Mouse (Mus musculus): ENCODE data around the gene Gm49393.
"Not testable (repeated sequence)": the region's sequence is repeated elsewhere in the genome, so short reads cannot be mapped to it uniquely, and the experiment has no call there.

Gm49393 gene

GRCm38 (mm10) chr13:60935490-60935889 lies at the start of gene Gm49393:
Gm49393 (minus strand) TSS chr13:60935590.
- not testable (repeated sequence) for DNase-seq (ENCODE audit: low spot score)

- not testable (repeated sequence) for DNase-seq (ENCODE audit: low spot score)
Measured at GRCm38 (mm10) chr13:60972319-60972718, 36.9 kb upstream of the Gm49393 start.

- not testable (repeated sequence) for DNase-seq (ENCODE audit: low spot score)
Measured at GRCm38 (mm10) chr13:60963985-60964384, 28.6 kb upstream of the Gm49393 start.

GRCm38 (mm10) chr13:60961706-60962105 lies 26.3 kb upstream of the Gm49393 start:
- DNase-seq (ENCODE audit: low spot score), result no peak

- not testable (repeated sequence) for DNase-seq (ENCODE audit: low spot score)
Measured at GRCm38 (mm10) chr13:60941884-60942283, 6.5 kb upstream of the Gm49393 start, which contains the start of gene Tpbpa. Tpbpa (minus strand) TSS chr13:60941984.

GRCm38 (mm10) chr13:60936500-60936901 lies 1.1 kb upstream of the Gm49393 start, which contains the start of the genes Gm49391 and Ctla2a:
Gm49391 (minus strand) TSS chr13:60936571.
Ctla2a (minus strand) TSS chr13:60936625.
- no peak for DNase-seq (ENCODE audit: low spot score)

GRCm38 (mm10) chr13:60904780-60905179 lies 30.6 kb downstream of the Gm49393 start, which contains the start of gene Tpbpb:
Tpbpb (minus strand) TSS chr13:60904880.
- DNase-seq (ENCODE audit: low spot score), result not testable (repeated sequence)

- DNase-seq (ENCODE audit: low spot score), result peak; percentile 5
Measured at GRCm38 (mm10) chr13:60897328-60897727, 38.1 kb downstream of the Gm49393 start, which contains the start of gene Ctla2b. Ctla2b (minus strand) TSS chr13:60897447.

GRCm38 (mm10) chr13:60896794-60897193 lies 38.6 kb downstream of the Gm49393 start, which contains the start of gene Gm49392:
Gm49392 (minus strand) TSS chr13:60896894.
- DNase-seq (ENCODE audit: low spot score), result not testable (repeated sequence)

GRCm38 (mm10) chr13:60895406-60896160 lies 39.8 kb downstream of the Gm49393 start:
- no peak for DNase-seq (ENCODE audit: low spot score)

GRCm38 (mm10) chr13:60892301-60892700 lies 43.1 kb downstream of the Gm49393 start:
- no peak for DNase-seq (ENCODE audit: low spot score)

- no peak for DNase-seq (ENCODE audit: low spot score)
Measured at GRCm38 (mm10) chr13:60864281-60864680, 71.1 kb downstream of the Gm49393 start, which contains the start of gene 4930486L24Rik. 4930486L24Rik (minus strand) TSS chr13:60864475.

- DNase-seq (ENCODE audit: low spot score), result no peak
Measured at GRCm38 (mm10) chr13:60848241-60849120, 86.9 kb downstream of the Gm49393 start.

GRCm38 (mm10) chr13:60843153-60843552 lies 92.2 kb downstream of the Gm49393 start:
- no peak for DNase-seq (ENCODE audit: low spot score)

GRCm38 (mm10) chr13:60842703-60843102 lies 92.7 kb downstream of the Gm49393 start:
- no peak for DNase-seq (ENCODE audit: low spot score)

GRCm38 (mm10) chr13:60839353-60839902 lies 96.0 kb downstream of the Gm49393 start:
- DNase-seq (ENCODE audit: low spot score), result no peak

- no peak for DNase-seq (ENCODE audit: low spot score)
Measured at GRCm38 (mm10) chr13:60826052-60826451, 109.3 kb downstream of the Gm49393 start.

GRCm38 (mm10) chr13:60820486-60821175 lies 114.8 kb downstream of the Gm49393 start:
- no peak for DNase-seq (ENCODE audit: low spot score)

- DNase-seq (ENCODE audit: low spot score), result peak; percentile 10
Measured at GRCm38 (mm10) chr13:60819469-60819868, 115.9 kb downstream of the Gm49393 start.

GRCm38 (mm10) chr13:60813722-60814121 lies 121.7 kb downstream of the Gm49393 start:
- no peak for DNase-seq (ENCODE audit: low spot score)

- DNase-seq (ENCODE audit: low spot score), result no peak
Measured at GRCm38 (mm10) chr13:60812768-60813167, 122.6 kb downstream of the Gm49393 start.
